Mouse (Mus musculus) c-Kit-positive CD71-negative TER-119-negative erythroid progenitor cells, embryonic 14.5 days (primary cell): ENCODE results near the gene Card19.

ENCODE experiments used
- DNase-seq: peaks from one replicate; pipeline ENCODE4 v3.0.0-alpha.2; 2013; ENCODE audit warnings: low read depth

Gene Card19

GRCm38 (mm10) chr13:49225633-49226032 is 9.8 kb upstream of the Card19 start:
- DNase-seq = no peak

DNA sequence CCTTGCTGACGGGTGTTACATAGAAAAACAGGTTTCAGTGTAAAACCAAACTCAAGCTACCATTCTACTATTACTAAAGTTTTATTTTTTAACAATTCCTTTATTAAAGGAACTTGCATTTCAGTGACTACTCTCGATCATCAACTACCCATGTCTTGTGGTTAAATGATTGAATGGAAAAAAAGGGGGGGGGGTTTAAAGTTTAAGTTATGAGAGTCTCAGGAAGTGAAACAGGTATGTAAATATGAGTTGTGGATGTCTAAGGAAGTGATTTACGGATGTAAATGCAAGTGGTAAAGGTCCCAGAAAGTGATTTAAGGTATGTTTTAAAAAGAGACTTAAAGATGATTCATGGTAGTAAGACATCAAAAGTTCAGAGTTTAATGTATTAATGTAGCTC is 9.3 kb upstream of the Card19 start:
- no peak for DNase-seq

GRCm38 (mm10) chr13:49224729-49225128 is 8.9 kb upstream of the Card19 start:
- no peak for DNase-seq

DNA sequence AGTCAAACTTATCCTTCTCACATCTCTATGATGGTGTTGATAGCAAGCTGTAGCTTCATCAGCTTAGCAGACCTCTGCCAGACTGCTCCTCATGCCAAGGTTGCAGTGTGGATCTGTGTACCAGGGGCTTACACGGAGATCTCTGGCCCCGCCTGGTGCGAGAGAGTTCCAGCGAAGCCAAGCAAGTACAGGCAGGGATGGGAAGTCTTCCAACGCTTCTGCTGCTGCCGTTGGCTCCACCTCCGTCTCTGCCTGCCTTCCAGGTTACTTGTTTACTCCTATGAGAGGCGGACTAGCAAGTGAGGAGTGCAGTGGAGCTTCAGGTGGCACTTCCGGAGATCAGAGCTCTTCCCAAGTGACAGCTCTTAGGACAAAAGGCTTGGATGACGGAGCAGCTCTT is 8.5 kb upstream of the Card19 start:
- no peak for DNase-seq

- no peak for DNase-seq
These were observed 5.1 kb upstream of the Card19 start for GRCm38 (mm10) chr13:49220912-49221311.

DNA sequence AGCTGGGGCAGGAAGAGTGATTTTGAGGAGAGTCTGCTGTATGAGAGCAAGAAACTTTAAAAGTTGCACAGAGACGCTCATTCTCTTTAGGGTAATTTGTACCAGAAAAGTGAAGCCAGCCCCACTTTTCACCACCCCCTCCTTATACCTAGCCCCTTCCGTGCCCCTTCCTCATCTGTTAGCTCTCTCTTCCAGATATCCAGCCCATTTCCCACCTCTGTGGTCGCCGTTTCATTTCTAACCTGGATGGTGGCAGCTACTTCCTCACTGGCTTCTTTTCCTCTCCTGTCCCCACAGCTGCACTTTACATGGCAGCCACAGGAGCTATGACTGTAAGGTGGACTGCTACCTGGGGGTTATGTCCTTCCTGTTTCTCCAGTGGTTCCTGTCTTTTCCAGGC is 3.5 kb upstream of the Card19 start:
- no peak for DNase-seq

GRCm38 (mm10) chr13:49218651-49219050 is 2.8 kb upstream of the Card19 start:
- DNase-seq = no peak

DNA sequence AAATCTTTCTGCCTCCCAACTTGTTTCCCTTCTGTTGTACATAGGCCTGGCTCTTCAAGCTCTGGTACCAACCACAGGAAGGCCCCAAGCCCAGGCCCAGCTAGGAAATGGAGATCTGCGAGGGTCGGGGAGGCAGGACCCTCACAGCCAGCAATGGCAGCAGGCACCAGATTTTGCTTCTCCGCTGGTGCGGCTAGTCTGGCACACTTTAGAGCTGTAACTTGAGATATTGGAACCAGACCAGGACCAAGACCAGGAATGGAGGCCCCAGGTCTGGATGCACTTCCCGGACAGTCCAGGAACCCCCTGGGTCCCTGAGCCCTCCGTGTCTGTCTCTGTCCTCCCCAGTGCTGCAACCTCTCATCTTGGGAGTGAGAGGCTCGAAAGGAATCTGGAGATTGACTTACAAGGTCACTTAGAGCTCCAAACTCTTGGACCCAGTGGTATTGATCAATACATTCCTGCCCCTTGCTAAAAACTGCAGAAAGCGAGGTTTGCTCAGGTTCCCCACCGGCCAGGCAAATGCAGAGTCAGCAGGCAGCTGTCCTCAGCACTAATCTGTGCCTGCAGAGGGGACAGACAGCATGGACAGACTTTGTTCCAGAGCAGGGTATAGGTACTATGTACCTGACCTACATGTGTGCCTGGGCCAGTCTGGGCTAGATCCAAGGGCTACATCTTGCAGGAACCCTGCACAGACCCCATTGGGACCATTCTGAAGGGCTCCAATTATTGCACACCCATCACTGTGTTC is 1.1 kb upstream of the Card19 start:
- no peak for DNase-seq

GRCm38 (mm10) chr13:49216220-49216552 is 349 bp upstream of the Card19 start:
- DNase-seq = no peak

DNA sequence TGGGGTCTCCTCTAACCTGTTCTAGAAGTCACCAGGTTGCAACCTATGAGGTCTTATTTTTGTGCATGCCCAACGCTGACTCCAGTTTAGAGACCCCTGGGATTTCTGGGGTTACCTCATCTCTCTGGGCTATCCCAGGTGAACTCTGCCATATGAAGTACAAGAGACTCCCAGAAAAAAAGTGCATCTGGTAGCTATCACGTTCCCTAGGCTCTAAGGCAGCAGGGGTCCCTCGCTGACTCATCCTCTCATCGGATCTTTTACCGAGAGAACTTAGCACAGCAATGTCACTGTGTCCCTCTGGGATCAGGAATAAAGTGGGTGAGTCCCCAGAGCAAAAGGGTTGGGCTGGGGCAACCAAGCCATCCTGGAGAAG is 721 bp downstream of the Card19 start:
- no peak for DNase-seq

DNA sequence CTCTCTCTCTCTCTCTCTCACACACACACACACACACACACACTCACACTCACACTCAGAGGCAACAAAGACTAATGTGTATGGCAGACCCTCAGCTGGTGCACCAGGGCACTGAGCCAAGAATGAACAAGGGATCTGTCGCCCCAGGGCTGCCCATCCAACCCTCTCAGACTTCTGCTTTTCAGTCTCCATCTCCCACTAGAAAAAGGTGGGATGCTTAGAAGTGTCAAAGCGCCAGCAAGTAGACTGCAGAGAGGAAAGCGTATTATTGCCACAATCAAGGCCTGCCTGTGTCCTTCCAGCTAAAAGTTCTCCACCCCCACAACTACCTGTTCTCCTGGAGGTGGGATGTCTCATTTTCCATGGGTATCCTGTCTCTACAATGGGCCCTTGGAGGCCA is 1.4 kb downstream of the Card19 start:
- no peak for DNase-seq

GRCm38 (mm10) chr13:49213531-49213932 is 2.3 kb downstream of the Card19 start:
- peak; percentile 64 for DNase-seq

DNA sequence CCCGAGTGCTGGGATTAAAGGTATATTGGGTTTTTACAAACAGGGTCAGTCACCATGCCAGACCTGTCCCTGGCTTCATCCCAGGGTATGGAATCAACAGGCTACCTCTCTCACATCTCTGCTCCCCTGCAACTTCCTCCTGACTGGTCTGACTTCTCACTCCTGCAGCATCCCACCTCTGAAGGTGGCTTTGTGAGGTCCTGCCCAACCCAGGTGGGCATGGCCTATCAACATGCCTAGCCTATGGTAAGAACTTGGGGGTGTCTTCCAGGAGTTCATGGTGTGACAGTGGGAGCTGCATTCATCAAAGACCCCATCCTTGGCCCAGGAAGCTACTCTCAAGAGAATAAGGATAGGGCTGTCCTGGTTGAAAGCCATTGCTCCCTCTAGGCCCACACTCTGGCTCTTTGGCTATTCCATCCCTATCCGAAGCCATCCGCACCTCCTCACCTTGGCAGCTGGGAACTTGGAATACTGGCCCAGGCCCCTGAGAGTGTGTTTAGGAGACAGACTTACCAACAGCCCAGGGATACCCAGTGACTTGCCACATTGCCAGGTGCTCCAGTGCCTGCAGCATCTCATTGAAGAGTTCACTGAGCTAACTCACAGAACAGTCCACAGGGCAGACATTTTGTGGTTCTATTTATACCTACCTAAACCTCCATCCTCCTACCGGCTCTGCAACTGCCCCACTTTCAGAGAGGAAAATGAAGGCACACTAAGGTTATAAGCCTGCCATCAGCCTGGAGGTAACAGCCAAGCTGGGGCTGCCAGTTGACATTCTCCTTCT is 2.9 kb downstream of the Card19 start:
- DNase-seq = no peak

DNA sequence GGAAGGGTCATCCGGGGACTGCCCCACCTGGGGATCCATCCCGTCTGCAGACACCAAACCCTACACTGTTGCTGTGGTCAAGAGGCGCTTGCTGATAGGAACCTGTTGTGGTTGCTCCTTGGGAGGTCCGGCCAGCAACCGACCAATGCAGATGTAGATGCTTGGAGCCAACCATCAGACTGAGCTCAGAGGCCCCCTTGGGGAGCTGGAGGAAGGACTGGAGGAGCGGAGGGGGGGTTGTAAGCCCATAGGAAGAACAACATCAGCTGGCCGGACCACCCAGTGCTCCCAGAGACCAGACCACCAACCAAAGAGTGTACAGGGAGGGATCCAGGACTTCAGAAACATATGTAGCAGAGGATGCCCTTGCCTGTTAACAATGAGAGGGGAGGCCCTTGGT is 6.5 kb downstream of the Card19 start:
- no peak for DNase-seq

DNA sequence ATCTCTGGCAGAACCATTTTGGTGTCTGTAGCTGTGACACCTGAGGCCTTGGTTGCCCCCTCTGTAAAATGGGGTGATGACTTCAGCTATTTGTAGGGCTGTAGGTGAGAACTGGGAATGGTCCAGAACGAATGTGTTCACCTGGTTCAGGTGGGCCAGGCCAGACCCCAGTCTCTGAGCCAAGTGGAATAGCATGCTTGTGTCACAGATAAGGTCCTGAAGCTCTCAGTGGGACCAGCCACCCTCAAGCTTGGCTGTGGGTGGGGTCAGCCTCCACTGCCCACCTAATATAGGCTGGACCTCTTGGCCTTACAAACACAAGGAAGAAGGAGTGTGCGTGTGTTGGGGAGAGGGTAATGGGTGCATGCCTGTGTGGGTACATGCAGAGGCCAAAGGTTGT is 9.5 kb downstream of the Card19 start:
- no peak for DNase-seq

DNA sequence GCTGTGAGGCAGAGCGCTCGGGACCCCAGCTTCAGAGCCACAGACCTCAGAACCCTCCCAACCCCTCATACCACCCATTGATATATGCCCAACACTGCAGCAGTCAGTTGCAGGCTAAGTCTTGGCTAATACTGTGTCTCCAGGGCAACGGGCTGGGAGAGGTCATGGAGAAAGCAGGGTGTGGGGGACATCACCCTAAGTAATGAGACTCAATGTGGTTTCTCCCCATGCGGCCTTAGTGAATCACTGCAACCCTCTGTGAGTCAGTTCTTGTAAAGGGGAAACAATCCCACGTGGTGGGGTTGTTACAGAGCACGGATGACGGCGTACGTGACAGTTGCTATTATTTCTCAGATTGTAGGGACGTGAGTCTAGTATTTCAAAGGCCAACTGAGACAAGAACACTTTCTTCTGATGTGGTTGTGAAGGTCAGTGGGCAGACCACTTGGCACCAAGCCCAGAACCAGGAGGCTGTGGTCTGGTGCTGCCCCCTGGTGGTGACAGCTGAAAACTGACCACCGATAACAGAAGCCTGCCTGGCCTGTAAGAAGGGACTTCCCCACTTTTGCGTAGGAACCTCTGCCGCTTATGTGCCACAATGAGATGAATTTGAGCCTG is 10.3 kb downstream of the Card19 start:
- DNase-seq = peak; percentile 74

DNA sequence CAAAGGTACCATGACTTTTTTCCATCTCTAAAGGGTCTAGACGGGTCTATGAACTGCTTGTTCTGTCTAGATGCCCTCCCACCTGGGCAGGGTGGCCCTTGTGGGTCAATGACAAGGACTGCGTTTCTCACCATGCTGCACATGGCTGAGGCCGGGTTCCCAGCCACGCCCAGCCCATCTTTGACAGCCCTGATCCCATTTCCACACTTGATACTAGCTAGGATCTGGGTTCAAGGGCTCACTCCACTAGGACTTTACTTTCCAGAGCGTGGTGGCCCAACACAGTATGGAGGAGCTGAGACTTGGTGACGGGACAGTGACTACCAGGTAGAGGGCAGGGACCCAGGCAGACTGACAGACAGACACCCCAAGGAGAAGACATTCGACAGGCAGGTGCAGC is 13.3 kb downstream of the Card19 start:
- DNase-seq = no peak

- DNase-seq = no peak
These were observed 15.1 kb downstream of the Card19 start for GRCm38 (mm10) chr13:49200688-49201087.

- DNase-seq = no peak
These were observed 15.9 kb downstream of the Card19 start for GRCm38 (mm10) chr13:49199891-49200290.

- DNase-seq = no peak
These were observed 17.1 kb downstream of the Card19 start for GRCm38 (mm10) chr13:49198734-49199133.

GRCm38 (mm10) chr13:49196766-49197165 is 19.1 kb downstream of the Card19 start:
- no peak for DNase-seq

DNA sequence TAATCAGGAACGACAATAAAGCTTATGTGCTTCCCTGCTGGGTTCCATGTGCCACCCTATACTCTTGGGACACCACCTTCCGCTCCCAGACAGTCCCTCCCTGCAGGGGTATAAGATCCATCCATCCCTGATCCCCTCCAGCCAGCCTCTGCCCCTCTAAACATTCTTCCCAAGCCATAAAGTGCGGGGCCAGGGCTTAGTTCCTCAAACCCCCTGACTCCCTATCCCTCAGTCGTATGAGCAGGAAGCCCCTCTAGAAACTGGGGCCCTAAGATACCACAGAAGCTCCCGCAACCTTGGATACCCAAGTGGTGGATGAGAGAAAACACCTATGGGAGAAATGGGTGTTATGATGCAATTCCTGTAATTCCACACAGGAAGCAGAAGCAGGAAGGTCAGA is 19.6 kb downstream of the Card19 start:
- no peak for DNase-seq

- no peak for DNase-seq
These were observed 20.2 kb downstream of the Card19 start for GRCm38 (mm10) chr13:49195651-49196050.
